Mouse (Mus musculus): Measurements from ENCODE around the gene Mlst8.
"Not testable (repeated sequence)": the region's sequence is repeated elsewhere in the genome, so short reads cannot be mapped to it uniquely, and the experiment has no call there.

Mlst8 gene

GRCm38 (mm10) chr17:24426471-24427169 is 52.3 kb downstream of the Mlst8 start, which contains the start of gene Eci1:
Gene Eci1, plus strand, starts transcription at chr17:24426641.
- DNase-seq (ENCODE audit: low read depth), result peak; percentile 85

DNA sequence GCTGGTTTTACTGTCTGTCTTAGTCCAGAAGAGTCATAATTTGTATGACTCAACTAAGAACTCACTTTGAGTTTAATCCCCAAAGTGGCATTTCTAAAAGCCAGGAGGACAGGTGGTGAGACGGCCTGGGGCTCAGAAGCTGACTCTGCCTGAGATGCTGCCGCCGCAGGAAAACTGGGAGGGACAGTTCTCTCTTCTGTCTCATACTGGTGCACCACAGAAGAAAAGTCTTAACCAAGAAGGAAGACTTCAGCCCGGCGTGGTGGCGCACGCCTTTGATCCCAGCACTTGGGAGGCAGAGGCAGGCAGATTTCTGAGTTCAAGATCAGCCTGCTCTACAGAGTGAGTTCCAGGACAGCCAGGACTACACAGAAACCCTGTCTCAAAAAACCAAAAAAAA is 53.0 kb downstream of the Mlst8 start:
- DNase-seq (ENCODE audit: low read depth), result no peak

- not testable (repeated sequence) for DNase-seq (ENCODE audit: low read depth)
Measured at GRCm38 (mm10) chr17:24425326-24425725, 53.6 kb downstream of the Mlst8 start.

GRCm38 (mm10) chr17:24424489-24424888 is 54.4 kb downstream of the Mlst8 start:
- DNase-seq (ENCODE audit: low read depth), result no peak

All from c-Kit-positive CD71-positive TER-119-negative erythroid progenitor cells, embryonic 14.5 days (primary cell).